In genomic region chr1:39408668-39409067, GRCm38 (mm10) we compare ENCODE assay signal across 18 mouse cellular contexts. TPM values are rescaled to one million over a fixed set of nuclear protein-coding genes. Genes with fewer than 3 reads are reported as not detected.
A peak's percentile ranks its signal among the peaks of the same experiment; 100 is the strongest.
DNase-seq lines count a peak whose midpoint lies in the region; ATAC-seq and TF ChIP-seq lines count a peak whose summit lies in the region.
"Had no signal": no experiment of that assay in that cellular context is flagged by ENCODE, and none has a peak within 500 bp of the region (broad histone marks: within the 10 kb centered on the region; RNA-seq: fewer than 3 reads in every experiment).

No protein-coding gene starts in this region.

- H3K4me3 ChIP-seq in lung, embryonic 14.5 days (ENCODE audit: low read depth, low read length), result no peak overlapping the region
- peak overlapping the region; percentile 13 to 32; a peak in 1 of 4 replicates for H3K4me3 ChIP-seq in MEL (ENCODE audit: control insufficient read depth in 1 of 2, insufficient read depth in 1 of 2, low read depth in 2 of 2, low read length in 2 of 2)
- no peak overlapping the region for H3K4me3 ChIP-seq in limb, embryonic 10.5 days
- no peak overlapping the region for H3K4me3 ChIP-seq in stomach, embryonic 14.5 days (ENCODE audit: low read depth, low read length)
- H3K4me3 ChIP-seq in hindbrain, postnatal 0 days (ENCODE audit: low read length), result no peak overlapping the region
- H3K4me3 ChIP-seq in kidney, embryonic 15.5 days (replicated peaks), result no peak overlapping the region
- H3K4me3 ChIP-seq: gastrocnemius, adult 2 months; hindbrain, embryonic 15.5 days; neural tube, embryonic 12.5 days had no signal

- H3K4me1 ChIP-seq in lung, embryonic 14.5 days (ENCODE audit: insufficient read depth), result peaks cover 3% of the 10 kb centered on the region; the same call in 1 of the 2 replicates
- H3K4me1 ChIP-seq in MEL (ENCODE audit: control insufficient read depth in 1 of 2, insufficient read depth in 2 of 2, low read length in 2 of 2), result peaks cover 6 to 8% of the 10 kb centered on the region in 2 experiments
- peaks cover 2% of the 10 kb centered on the region; the same call in 1 of the 2 replicates for H3K4me1 ChIP-seq in limb, embryonic 10.5 days
- 0 out of 2 replicates have a peak, but pooled peaks cover 4% of the 10 kb centered on the region for H3K4me1 ChIP-seq in stomach, embryonic 14.5 days (ENCODE audit: control insufficient read depth, insufficient read depth, low read length)
- no peaks in the 10 kb centered on the region for H3K4me1 ChIP-seq in hindbrain, postnatal 0 days (ENCODE audit: insufficient read depth, low read length)
- peaks cover 25% of the 10 kb centered on the region for H3K4me1 ChIP-seq in kidney, embryonic 15.5 days
- H3K4me1 ChIP-seq: hindbrain, embryonic 15.5 days had no signal

- no peak for TF ChIP-seq POLR2A in MEL (IDR thresholded peaks at IDR 0.05; ENCODE audit: control insufficient read depth in 1 of 2, insufficient read depth in 1 of 2, low read depth in 1 of 2, low read length in 2 of 2, poor library complexity in 1 of 2)

- no peak overlapping the region for H3K9ac ChIP-seq in lung, embryonic 14.5 days
- peak overlapping the region; percentile 18; the same call in 1 of the 2 replicates for H3K9ac ChIP-seq in MEL (ENCODE audit: control insufficient read depth, low read depth, low read length, poor library complexity, severe bottlenecking)
- H3K9ac ChIP-seq in stomach, embryonic 14.5 days (replicated peaks; ENCODE audit: low read depth, low read length), result no peak overlapping the region
- no peak overlapping the region for H3K9ac ChIP-seq in hindbrain, postnatal 0 days (replicated peaks; ENCODE audit: low read length)
- no peak overlapping the region for H3K9ac ChIP-seq in kidney, embryonic 15.5 days
- H3K9ac ChIP-seq: forebrain, postnatal 0 days; hindbrain, embryonic 15.5 days; neural tube, embryonic 12.5 days had no signal

- H3K79me2 ChIP-seq in MEL (ENCODE audit: control insufficient read depth, insufficient read depth, low read length, poor library complexity), result no peaks in the 10 kb centered on the region

- TF ChIP-seq CTCF in lung, embryonic 14.5 days (IDR thresholded peaks at IDR 0.05; ENCODE audit: low read depth), result no peak
- no peak for TF ChIP-seq CTCF in MEL (IDR thresholded peaks at IDR 0.05 in 2 of 3, conservative IDR thresholded peaks at IDR 0.05 in 1 of 3; ENCODE audit: control insufficient read depth in 1 of 3, insufficient read depth in 1 of 3, low read depth in 2 of 3, low read length in 3 of 3, poor library complexity in 1 of 3, severe bottlenecking in 1 of 3)
- TF ChIP-seq CTCF in hindbrain, postnatal 0 days (IDR thresholded peaks at IDR 0.05; ENCODE audit: low read depth), result no peak

- TF ChIP-seq RAD21 in MEL (IDR thresholded peaks at IDR 0.05; ENCODE audit: low read depth, low read length), result no peak

- DNase-seq in lung, embryonic 14.5 days, result no peak
- no peak for DNase-seq in lung, adult 18-20 months
- DNase-seq in MEL (ENCODE audit: low read depth, low spot score), result peak; percentile 76
- DNase-seq in limb, embryonic 10.5 days (ENCODE audit: low spot score), result no peak
- no peak for DNase-seq in hindbrain, postnatal 0 days (ENCODE audit: low spot score)
- DNase-seq: adrenal gland, postnatal 25 days; cerebellum, postnatal 25 days; forebrain, postnatal 0 days; gastrocnemius, adult 2 months; kidney, adult 9 months; layer of hippocampus, postnatal 36 days; lung, postnatal 14 days had no signal

- no peaks in the 10 kb centered on the region for H3K36me3 ChIP-seq in lung, embryonic 14.5 days (ENCODE audit: insufficient read depth)
- H3K36me3 ChIP-seq in MEL (ENCODE audit: control insufficient read depth in 1 of 2, insufficient read depth in 2 of 2, low read length in 2 of 2), result peaks cover 0 to 3% of the 10 kb centered on the region in 2 experiments; a peak in 1 of 4 replicates
- H3K36me3 ChIP-seq in limb, embryonic 10.5 days, result no peaks in the 10 kb centered on the region
- H3K36me3 ChIP-seq in stomach, embryonic 14.5 days (ENCODE audit: control insufficient read depth, insufficient read depth, low read length), result no peaks in the 10 kb centered on the region
- no peaks in the 10 kb centered on the region; the same call in 1 of the 2 replicates for H3K36me3 ChIP-seq in hindbrain, postnatal 0 days (ENCODE audit: insufficient read depth, low read length)
- no peaks in the 10 kb centered on the region for H3K36me3 ChIP-seq in kidney, embryonic 15.5 days
- H3K36me3 ChIP-seq: hindbrain, embryonic 15.5 days; neural tube, embryonic 12.5 days had no signal

- H3K4me2 ChIP-seq in lung, embryonic 14.5 days, result no peak overlapping the region
- no peak overlapping the region for H3K4me2 ChIP-seq in stomach, embryonic 14.5 days (replicated peaks; ENCODE audit: low read depth, low read length)
- no peak overlapping the region for H3K4me2 ChIP-seq in hindbrain, postnatal 0 days (ENCODE audit: low read depth, low read length)
- H3K4me2 ChIP-seq in kidney, embryonic 15.5 days, result no peak overlapping the region
- H3K4me2 ChIP-seq: hindbrain, embryonic 15.5 days; neural tube, embryonic 12.5 days had no signal

- H3K27me3 ChIP-seq in lung, embryonic 14.5 days (ENCODE audit: insufficient read depth, low read length), result no peaks in the 10 kb centered on the region
- no peaks in the 10 kb centered on the region for H3K27me3 ChIP-seq in MEL (ENCODE audit: control insufficient read depth in 1 of 2, insufficient read depth in 2 of 2, low read length in 2 of 2)
- no peaks in the 10 kb centered on the region for H3K27me3 ChIP-seq in limb, embryonic 10.5 days (ENCODE audit: low read depth, poor library complexity, severe bottlenecking)
- H3K27me3 ChIP-seq in stomach, embryonic 14.5 days (ENCODE audit: control insufficient read depth, insufficient read depth, low read length), result no peaks in the 10 kb centered on the region
- H3K27me3 ChIP-seq in hindbrain, postnatal 0 days (ENCODE audit: insufficient read depth, low read length), result no peaks in the 10 kb centered on the region
- no peaks in the 10 kb centered on the region for H3K27me3 ChIP-seq in kidney, embryonic 15.5 days
- H3K27me3 ChIP-seq: hindbrain, embryonic 15.5 days; neural tube, embryonic 12.5 days had no signal

- peak overlapping the region; percentile 18; the same call in 1 of the 2 replicates for H3K27ac ChIP-seq in lung, embryonic 14.5 days (ENCODE audit: low read depth)
- H3K27ac ChIP-seq in MEL (ENCODE audit: control insufficient read depth, low read depth, low read length), result no peak overlapping the region
- H3K27ac ChIP-seq in limb, embryonic 10.5 days, result peak overlapping the region; percentile 36; the same call in 1 of the 2 replicates
- peak overlapping the region; percentile 22; the same call in 1 of the 2 replicates for H3K27ac ChIP-seq in stomach, embryonic 14.5 days (ENCODE audit: low read length)
- no peak overlapping the region for H3K27ac ChIP-seq in hindbrain, postnatal 0 days
- H3K27ac ChIP-seq in kidney, embryonic 15.5 days, result no peak overlapping the region
- H3K27ac ChIP-seq: hindbrain, embryonic 15.5 days; neural tube, embryonic 12.5 days had no signal

- ATAC-seq in lung, embryonic 14.5 days (ENCODE audit: insufficient read depth), result no peak
- ATAC-seq in stomach, embryonic 14.5 days (ENCODE audit: insufficient number of reproducible peaks, insufficient read depth, low FRiP score, low read depth), result no peak
- no peak for ATAC-seq in hindbrain, postnatal 0 days
- ATAC-seq in activated CD4-positive, CD25-positive, alpha-beta regulatory T cell, adult 4 months, result no peak
- no peak for ATAC-seq in kidney, embryonic 15.5 days (replicated peaks; ENCODE audit: low FRiP score)
- ATAC-seq: forebrain, postnatal 0 days; midbrain, embryonic 16.5 days had no signal

- no peak; a peak in 1 of 4 replicates for TF ChIP-seq EP300 in MEL (IDR thresholded peaks at IDR 0.05; ENCODE audit: low read depth in 1 of 2, low read length in 2 of 2)

- WGBS in lung, embryonic 14.5 days, result 49% methylated on average over 7 of the region's 7 CpGs
- 87% methylated on average over 7 of the region's 7 CpGs for WGBS in limb, embryonic 10.5 days
- WGBS in stomach, embryonic 14.5 days, result 52% methylated on average over 7 of the region's 7 CpGs
- 69% methylated on average over 7 of the region's 7 CpGs for WGBS in hindbrain, postnatal 0 days
- WGBS in kidney, embryonic 15.5 days, result 47% methylated on average over 7 of the region's 7 CpGs

- H3K9me3 ChIP-seq in lung, embryonic 14.5 days (ENCODE audit: low read depth, low read length), result no peaks in the 10 kb centered on the region
- H3K9me3 ChIP-seq in MEL (replicated peaks; ENCODE audit: insufficient read depth, low read length), result no peaks in the 10 kb centered on the region
- no peaks in the 10 kb centered on the region for H3K9me3 ChIP-seq in limb, embryonic 10.5 days (replicated peaks)
- no peaks in the 10 kb centered on the region for H3K9me3 ChIP-seq in stomach, embryonic 14.5 days (ENCODE audit: control insufficient read depth, low read depth, low read length)
- no peaks in the 10 kb centered on the region for H3K9me3 ChIP-seq in hindbrain, postnatal 0 days (ENCODE audit: low read length)
- no peaks in the 10 kb centered on the region for H3K9me3 ChIP-seq in kidney, embryonic 15.5 days (replicated peaks)
- H3K9me3 ChIP-seq: hindbrain, embryonic 15.5 days; neural tube, embryonic 12.5 days had no signal

TF ChIP-seq in MEL, 35 proteins besides CTCF, POLR2A, EP300 and RAD21:
- TF ChIP-seq ELF1 (IDR thresholded peaks at IDR 0.05; ENCODE audit: low read depth, low read length) (0 out of 2 replicates have a peak, but pooled peaks have one; percentile 46), SMC3 (IDR thresholded peaks at IDR 0.05; ENCODE audit: low read depth, low read length) (no peak), MAZ (IDR thresholded peaks at IDR 0.05; ENCODE audit: low read depth, low read length) (peak; percentile 74; the same call in 1 of the 2 replicates), SIN3A (IDR thresholded peaks at IDR 0.05; ENCODE audit: low read length) (0 out of 2 replicates have a peak, but pooled peaks have one; percentile 32)

RNA-seq across cellular contexts. Expression of gene Rpl31, which starts 41.0 kb away (rescaled TPM):
- 717 and 719 TPM in 2 replicates for polyA plus RNA-seq in lung, embryonic 14.5 days (2014; fragmentation: Nextera tagmentation; extraction: Ambion mirVana)
- 2,001 and 2,111 TPM in 2 replicates for total RNA-seq in MEL (2012; rRNA removed)
- 100 to 1,000 TPM in 1 of 2 experiments, not detected in 1; 848 TPM for polyA plus RNA-seq in MEL (2012; ENCODE audit: insufficient read depth in 1 of 2, insufficient read length in 2 of 2, low read depth in 1 of 2, low replicate concordance in 2 of 2, missing spikeins in 1 of 2)
- polyA plus RNA-seq in limb, embryonic 10.5 days (2016; fragmentation: Nextera tagmentation; extraction: Ambion mirVana), result 467 and 570 TPM in 2 replicates
- 796 and 805 TPM in 2 replicates for polyA plus RNA-seq in stomach, embryonic 14.5 days (2014; fragmentation: Nextera tagmentation; extraction: Ambion mirVana)
- total RNA-seq in hindbrain, postnatal 0 days (2014; rRNA removed), result 207 and 299 TPM in 2 replicates
- polyA plus RNA-seq in hindbrain, postnatal 0 days (2015; fragmentation: Nextera tagmentation; extraction: Ambion mirVana), result 353 and 367 TPM in 2 replicates
- 100 to 1,000 TPM; 494 to 595 TPM for polyA plus RNA-seq in activated CD4-positive, CD25-positive, alpha-beta regulatory T cell, adult 4 months (2017; shearing (Covaris generic))
- polyA plus RNA-seq in kidney, embryonic 15.5 days (2015; fragmentation: Nextera tagmentation; extraction: Ambion mirVana), result 579 and 581 TPM in 2 replicates

Comparison
In these comparisons a context has a peak if more than half of its experiments do, and no peak if none do; other contexts are left out.
1. H3K27ac ChIP-seq: peak in lung, embryonic 14.5 days (single experiment), limb, embryonic 10.5 days (single experiment) and stomach, embryonic 14.5 days (single experiment); none in MEL (single experiment), hindbrain, postnatal 0 days (single experiment) and kidney, embryonic 15.5 days (single experiment).
2. H3K4me3 ChIP-seq: peak in MEL (2 of 2); none in lung, embryonic 14.5 days (single experiment), limb, embryonic 10.5 days (single experiment), stomach, embryonic 14.5 days (single experiment), hindbrain, postnatal 0 days (single experiment) and kidney, embryonic 15.5 days (single experiment).